Mouse (Mus musculus) splenic B cell, adult 2 months (primary cell): ENCODE data around the gene Slc4a7.
"Not testable (repeated sequence)": the region's sequence is repeated elsewhere in the genome, so short reads cannot be mapped to it uniquely, and the experiment has no call there.

Source experiments
- DNase-seq: peaks from one replicate; pipeline ENCODE4 v3.0.0-alpha.2; 2011; ENCODE audit warnings: low read depth, low spot score
- H3K27me3 ChIP-seq: 2 replicates; pipeline ENCODE4 v1.6.1; 2012; ENCODE audit warnings: mild to moderate bottlenecking, low read length, moderate library complexity, mixed read lengths; ENCODE audit not compliant: control insufficient read depth, poor library complexity, insufficient read depth, severe bottlenecking
- H3K36me3 ChIP-seq: 2 replicates; pipeline ENCODE4 v1.6.1; 2012; ENCODE audit warnings: mild to moderate bottlenecking, low read length, moderate library complexity, mixed read lengths; ENCODE audit not compliant: control insufficient read depth, poor library complexity, insufficient read depth, severe bottlenecking

Gene Slc4a7

DNA sequence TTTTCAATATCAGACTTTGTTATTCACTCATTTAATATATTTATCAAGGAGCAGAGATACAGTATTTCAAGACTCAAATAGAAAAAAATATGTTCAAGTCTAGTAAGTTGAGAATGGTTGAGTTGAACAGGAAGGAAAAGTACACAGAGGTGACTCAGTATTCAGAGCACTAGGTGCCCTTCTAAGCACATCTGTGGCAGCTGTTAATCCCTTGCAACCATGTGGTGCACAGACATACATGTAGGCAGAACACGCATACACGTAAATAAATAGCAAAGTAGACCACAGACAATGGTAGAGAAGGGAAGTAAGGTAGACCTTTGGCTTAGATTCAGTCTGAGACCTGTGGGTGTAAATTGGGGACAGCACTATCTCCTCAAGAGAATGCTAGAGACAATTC is 13.7 kb downstream of the Slc4a7 start:
- Histone ChIP-seq H3K27me3 (no peaks in the 10 kb centered on the region), H3K36me3 (peaks cover 4% of the 10 kb centered on the region; the same call in 1 of the 2 replicates)
- DNase-seq: peak; percentile 17

DNA sequence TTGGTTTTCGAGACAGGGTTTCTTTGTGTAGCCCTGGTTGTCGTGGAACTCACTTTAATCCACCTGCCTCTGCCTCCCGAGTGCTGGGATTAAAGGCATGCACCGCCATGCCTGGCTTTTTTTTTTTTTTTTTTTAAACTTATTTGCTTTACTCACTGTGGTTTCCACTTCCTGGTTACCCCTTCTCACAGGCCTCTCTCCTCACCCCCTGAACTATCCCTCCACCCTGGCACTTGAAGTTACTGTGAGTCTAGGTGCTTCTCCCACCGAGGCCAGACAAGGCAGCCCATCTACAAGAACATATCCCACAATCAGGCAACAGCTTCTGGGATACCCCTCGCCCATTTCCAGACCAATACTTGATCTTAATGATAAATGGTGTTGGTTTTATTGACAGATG is 14.8 kb downstream of the Slc4a7 start:
- DNase-seq: no peak

DNA sequence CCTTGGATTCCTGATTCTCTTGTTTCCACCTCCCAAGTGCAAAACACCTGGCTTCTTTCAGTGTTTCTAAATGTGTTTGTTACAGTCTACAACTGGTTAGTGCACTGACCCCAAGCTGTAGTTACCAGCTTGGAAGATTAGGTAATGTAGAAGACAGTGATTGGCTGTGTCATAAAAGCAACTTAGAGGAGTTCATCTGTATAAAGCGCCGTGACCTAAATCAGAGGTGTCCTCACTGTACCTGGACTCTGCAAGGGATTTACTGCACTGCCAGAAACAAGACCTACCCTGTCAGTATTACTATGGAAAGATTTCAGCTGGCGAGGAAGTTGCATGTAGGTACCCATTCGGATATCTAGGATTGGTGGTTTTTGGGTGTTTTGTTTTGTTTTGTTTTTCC is 16.5 kb downstream of the Slc4a7 start:
- DNase-seq: no peak
- Histone ChIP-seq H3K36me3 (peaks cover 4% of the 10 kb centered on the region; the same call in 1 of the 2 replicates), H3K27me3 (no peaks in the 10 kb centered on the region)

More for the DNA sequence above, 14.8 kb downstream of the Slc4a7 start:
- H3K27me3 ChIP-seq: no peaks in the 10 kb centered on the region
- H3K36me3 ChIP-seq: peaks cover 4% of the 10 kb centered on the region; the same call in 1 of the 2 replicates

DNA sequence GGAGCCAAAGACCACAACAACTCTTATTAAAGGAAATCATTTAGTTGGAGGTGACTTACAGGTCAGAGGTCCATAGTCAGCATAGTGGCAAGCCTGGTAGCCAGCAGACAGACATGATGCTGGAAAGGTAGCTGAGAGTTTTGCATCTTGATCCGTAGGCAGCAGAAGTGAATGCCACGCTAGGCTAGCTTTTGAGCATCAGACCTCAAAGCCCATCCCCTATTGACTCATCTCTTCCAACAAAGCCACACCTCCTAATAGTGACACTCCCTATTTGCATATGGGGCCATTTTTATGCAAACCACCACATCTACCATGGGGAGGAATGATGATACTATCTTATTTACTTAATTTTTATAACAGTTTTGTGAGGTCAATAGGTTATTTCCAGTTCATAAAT is 79.1 kb downstream of the Slc4a7 start:
- Histone ChIP-seq H3K27me3 (no peaks in the 10 kb centered on the region), H3K36me3 (no peaks in the 10 kb centered on the region; the same call in 1 of the 2 replicates)
- DNase-seq: peak; percentile 30

DNA sequence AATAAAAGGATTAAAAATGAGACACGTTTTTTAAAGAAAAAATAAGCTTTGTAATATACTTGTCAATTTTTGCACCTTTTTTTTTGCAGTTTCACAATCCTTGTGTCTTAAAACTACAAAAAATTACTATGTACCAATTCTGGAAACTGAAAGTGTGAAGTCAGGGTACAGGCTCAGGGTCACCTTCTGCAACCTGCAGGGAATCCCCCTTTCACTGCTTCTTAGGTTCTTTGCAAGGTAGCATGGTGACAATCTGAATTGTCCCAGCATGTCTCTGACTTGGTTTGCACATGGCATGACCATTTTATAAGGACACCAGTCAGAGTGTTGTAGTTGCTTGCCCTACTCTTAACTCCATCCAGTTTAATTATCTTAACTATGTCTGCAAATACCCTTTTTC is 82.1 kb downstream of the Slc4a7 start:
- DNase-seq: no peak
- H3K27me3 ChIP-seq: no peaks in the 10 kb centered on the region
- peaks cover 4% of the 10 kb centered on the region for H3K36me3 ChIP-seq

DNA sequence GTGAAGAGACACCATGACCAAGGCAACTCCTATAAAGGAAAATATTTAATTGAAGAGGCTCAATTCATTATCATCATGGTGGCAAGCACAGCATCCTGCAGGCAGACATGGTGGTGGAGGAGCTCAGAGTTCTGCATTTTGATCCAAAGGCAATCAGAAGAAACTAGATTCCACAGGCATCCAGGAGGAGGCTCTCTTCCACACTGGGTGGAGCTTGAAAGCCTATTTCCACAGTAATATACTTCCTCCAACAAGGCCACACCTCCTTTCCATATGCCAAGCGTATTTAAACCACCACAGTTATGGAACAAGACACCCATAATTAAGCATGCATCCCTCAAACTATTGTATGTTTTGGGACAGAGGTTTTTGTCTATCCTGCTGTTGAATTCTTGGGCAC is 84.9 kb downstream of the Slc4a7 start:
- Histone ChIP-seq H3K36me3 (peaks cover 14% of the 10 kb centered on the region), H3K27me3 (no peaks in the 10 kb centered on the region)
- DNase-seq: no peak

DNA sequence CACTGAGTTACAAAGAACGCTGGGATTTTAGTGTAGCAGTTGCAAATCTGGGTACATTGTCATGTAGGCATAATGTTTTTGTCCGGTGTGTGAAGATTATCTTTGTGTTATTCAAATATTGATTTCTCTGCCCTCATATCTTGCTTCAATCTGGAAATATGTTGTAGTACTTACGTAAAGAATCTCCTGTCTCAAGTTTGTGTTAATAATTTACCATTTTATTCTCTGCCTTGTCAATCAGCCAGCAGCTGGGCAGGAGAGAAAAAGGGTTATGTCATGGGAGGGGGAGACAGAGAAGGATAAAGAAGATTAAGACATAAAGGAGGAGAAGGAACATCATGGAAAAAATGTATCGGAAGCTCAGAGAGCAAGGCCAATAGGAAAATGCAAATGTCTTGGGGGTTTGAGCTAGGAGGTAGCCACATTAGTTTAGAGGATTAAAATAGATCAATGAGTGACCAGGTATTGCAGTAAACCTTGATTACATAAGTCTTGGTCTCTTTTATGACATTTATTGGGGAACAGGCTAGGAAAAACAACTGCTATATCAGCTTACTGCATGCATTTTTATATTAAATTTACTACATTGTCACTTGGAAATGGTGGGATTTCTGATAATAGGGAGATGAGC is 87.9 kb downstream of the Slc4a7 start:
- Histone ChIP-seq H3K36me3 (peaks cover 14% of the 10 kb centered on the region), H3K27me3 (no peaks in the 10 kb centered on the region)
- no peak for DNase-seq

DNA sequence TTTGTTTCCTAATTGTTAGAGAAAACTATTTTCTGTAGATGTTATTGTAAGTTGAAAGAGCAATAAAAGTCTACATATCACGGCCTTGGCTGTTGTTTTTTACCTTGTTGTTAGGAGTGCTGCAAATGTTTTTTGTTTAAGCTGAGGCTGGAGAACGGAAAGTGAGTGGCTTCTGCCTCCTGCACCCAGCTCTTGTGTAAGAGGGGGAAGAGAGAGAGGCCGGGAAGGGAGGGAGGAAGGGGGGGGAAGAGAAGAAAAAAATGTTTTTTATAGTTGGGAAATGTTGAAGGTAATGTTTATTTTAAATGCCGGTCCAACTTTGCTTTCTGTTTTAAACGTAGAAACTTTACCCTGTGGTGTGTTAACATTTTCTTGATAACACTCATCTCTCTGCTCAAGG is 97.8 kb downstream of the Slc4a7 start:
- Histone ChIP-seq H3K36me3 (no peaks in the 10 kb centered on the region; the same call in 1 of the 2 replicates), H3K27me3 (no peaks in the 10 kb centered on the region)
- DNase-seq: no peak

DNA sequence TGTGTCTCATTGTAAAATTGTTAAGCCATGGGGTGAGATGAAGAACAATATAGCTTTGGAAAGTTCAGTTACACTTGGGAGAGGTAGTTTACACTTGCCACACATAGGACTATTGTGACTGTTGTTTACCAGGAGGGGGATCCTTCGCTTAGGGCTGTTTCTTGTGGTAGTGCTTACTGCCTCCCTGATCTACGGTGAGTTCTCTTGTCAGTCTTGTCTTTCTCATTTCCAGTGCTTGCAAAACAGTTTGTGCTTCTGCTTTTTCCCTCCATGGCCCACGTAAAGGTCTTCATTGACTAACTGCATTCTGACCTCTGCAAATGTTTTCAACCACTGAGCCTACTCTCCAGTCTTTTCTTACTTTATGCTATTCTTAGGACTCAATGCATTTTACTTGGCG is 98.3 kb downstream of the Slc4a7 start:
- DNase-seq: no peak
- H3K36me3 ChIP-seq: no peaks in the 10 kb centered on the region
- no peaks in the 10 kb centered on the region for H3K27me3 ChIP-seq

DNA sequence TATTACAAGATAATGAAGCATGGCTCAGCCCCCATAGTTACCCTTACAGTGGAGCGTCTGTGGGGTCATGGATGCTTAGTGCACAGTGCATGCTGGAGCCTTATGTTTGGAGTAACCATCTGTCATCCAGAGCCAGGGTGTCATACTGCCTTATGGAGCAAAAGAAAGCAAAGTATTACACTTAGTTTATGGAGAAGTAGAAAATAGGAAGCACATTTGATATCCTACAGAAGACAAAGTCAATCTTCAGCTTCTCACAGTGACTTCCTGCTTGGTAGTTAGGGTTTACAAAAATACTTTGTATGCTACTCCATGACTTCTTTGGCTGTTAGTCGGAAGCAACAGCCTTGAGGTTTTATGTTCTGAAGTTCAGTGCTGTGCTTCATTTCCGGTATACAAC is 98.7 kb downstream of the Slc4a7 start:
- no peak for DNase-seq
- H3K36me3 ChIP-seq: no peaks in the 10 kb centered on the region
- H3K27me3 ChIP-seq: no peaks in the 10 kb centered on the region

DNA sequence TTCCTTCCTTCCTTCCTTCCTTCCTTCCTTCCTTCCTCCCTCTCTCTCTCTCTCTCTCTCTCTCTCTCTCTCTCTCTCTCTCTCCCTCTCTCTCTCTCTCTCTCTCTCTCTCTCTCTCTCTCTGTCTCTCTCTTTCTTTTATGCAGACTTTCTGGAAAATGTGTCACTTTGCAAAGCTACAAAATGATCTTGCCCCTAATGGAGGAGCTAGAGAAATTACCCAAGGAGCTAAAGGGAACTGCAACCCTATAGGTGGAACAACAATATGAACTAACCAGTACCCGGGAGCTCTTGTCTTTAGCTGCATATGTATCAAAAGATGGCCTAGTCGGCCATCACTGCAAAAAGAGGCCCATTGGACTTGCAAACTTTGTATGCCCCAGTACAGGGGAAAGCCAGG is 101.0 kb downstream of the Slc4a7 start, which contains the start of gene Nek10:
TSS of gene Nek10 (plus strand) at position 301 of the 400 bp plus-strand sequence.
- H3K27me3 ChIP-seq, H3K36me3 ChIP-seq, DNase-seq: not testable (repeated sequence)

DNA sequence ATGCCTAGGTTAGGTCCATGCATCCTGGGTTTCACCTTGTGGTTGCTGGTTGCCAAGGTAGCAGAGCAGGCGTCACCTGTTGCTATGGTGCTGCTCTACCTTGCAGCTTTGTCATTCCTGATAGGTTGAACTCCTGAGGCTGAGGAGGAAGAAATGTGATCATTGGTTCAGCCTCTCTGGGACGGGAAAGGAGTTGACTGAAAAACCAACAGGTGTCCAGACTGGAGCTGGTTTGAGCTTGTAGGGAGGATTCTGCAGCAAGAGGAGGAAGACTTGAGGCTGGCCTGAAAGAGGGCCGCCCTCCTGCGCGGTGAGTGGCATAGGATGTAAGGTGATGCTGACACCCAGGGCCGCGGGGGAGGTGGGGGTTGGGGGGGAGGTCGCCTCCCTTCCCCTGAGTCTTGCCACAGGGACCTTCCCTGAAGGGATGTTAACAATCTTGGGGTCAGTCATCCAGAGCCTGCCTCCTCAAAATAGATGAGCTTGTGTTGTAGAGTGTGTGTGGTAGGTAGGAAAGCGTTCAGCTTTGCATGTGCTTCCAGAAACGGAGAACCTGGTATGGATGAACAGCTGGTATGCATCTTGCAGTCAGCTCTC is 101.9 kb downstream of the Slc4a7 start:
- Histone ChIP-seq H3K36me3 (no peaks in the 10 kb centered on the region), H3K27me3 (no peaks in the 10 kb centered on the region)
- DNase-seq: no peak

DNA sequence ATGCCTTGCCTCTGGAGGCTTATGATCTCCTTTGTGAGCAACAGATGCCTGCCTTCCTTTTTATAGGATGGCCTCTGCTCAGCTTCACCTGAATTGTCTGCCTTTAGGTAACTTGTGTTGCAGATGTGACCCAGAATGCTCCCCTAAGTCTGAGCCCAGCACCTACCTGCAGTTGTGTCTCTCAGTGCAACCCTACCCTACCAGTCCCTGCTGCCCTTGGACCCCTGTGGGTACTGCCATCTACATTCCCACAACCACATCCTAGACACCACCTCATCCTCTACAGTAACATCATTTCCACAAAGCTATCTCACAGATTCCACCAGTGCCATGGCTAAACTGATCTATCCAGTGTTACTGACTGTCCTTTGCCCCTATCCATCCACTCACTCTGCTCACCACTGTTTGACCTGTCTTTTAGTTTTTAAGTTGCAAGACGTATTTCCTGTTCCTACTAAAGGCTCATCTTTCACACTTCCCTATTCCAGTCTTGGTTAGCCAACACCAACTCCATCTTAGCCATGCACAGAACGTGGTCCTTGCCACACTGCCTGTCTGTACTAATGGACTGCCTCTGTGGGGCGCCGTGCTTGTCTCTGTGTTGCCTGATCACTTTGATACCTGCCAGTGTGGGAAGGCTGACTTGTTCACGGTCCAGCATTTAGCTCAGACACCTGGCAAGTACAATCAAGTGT is 102.6 kb downstream of the Slc4a7 start:
- H3K27me3 ChIP-seq: no peaks in the 10 kb centered on the region
- DNase-seq: no peak

DNA sequence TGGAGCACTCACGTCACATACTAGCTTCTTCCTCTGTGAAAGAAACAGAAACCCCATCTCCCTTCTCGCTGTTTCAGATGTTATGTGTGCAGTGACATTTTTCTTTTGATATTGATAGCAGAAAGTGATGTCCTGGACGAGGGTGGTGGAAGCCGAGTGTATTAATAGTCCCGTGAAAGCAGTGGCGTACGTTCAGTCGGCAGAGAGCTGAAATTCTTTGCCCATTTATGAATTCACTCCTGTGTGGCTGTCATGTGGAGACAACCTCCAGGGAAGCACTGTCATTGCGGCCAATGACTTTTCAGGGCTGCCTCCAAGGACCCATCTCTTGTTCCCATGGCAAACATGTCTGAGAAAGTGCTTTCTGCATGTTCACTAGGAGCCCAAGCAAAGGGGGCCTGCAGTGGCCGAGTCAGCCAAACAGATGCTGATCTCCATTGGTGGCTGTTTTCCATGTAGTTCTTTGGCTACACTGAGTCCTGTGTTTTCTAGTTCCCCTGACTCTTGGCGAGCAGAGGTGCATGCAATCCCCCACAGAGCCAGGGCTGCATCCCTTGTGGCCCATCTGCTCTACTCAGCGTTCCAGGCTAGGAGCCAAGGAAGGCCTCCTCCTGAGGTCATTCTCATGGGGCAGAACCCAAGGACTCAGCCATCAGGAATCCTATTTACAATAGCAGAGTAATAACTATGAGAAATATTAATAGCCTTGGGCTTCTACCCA is 130.6 kb downstream of the Slc4a7 start:
- Histone ChIP-seq H3K36me3 (no peaks in the 10 kb centered on the region), H3K27me3 (no peaks in the 10 kb centered on the region)
- no peak for DNase-seq

More for the DNA sequence above, 102.6 kb downstream of the Slc4a7 start:
- no peaks in the 10 kb centered on the region for H3K36me3 ChIP-seq

DNA sequence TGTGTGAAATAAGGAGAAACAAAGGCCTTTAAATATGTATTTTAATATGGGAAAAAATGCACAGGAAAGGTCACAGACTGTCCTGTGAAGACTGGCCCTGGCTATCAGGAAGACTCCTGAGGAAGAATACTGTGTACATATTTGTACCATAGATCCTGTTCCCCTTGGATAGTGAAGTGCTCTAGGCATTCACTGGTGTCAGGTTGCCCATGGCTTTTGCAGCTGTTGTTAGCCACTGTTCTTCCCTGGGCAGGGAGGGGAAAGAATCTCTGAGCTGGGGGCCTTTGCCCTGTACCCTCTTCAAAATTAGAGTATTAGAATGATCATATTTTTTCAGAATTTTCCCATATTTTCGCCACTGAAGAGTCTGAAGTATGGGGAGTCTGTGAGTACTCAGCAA is 131.4 kb downstream of the Slc4a7 start:
- H3K27me3 ChIP-seq: no peaks in the 10 kb centered on the region
- no peaks in the 10 kb centered on the region for H3K36me3 ChIP-seq
- DNase-seq: no peak
